Mouse (Mus musculus): ENCODE measurements around the gene Macf1. TPM values are rescaled to one million over a fixed set of nuclear protein-coding genes. Genes with fewer than 3 reads are reported as not detected.

Macf1 gene
- total RNA-seq, 2 experiments from 2014 or later, result 209 TPM

DNA sequence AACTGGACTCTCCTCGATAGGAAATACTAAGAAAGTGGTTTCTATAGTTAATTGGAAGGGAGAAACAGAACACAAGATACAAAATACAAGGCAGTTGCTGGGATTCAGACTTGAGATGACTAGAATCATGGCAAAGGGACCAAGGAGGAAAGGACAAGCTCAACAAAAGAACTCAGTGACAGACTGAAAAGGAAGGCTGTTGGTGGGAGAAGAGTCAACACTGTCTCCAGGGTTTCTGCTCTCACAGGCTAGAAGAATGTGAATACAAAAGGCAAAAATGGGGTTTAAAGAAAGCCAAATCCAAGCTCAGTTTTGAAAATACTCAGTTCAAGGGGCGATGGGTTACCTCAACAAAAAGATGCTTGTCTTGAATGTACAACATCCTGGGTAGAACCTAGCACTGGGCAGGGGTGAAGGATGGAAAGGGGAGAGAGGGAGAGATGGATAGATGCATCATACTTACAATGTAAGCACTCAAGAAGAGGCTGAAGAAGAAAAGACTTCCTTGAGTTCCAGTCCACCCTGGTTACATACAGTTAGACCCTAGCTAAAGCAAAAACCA lies 81.4 kb downstream of the Macf1 start:
- DNase-seq (ENCODE audit: low spot score in 2 of 2), result no peak

DNA sequence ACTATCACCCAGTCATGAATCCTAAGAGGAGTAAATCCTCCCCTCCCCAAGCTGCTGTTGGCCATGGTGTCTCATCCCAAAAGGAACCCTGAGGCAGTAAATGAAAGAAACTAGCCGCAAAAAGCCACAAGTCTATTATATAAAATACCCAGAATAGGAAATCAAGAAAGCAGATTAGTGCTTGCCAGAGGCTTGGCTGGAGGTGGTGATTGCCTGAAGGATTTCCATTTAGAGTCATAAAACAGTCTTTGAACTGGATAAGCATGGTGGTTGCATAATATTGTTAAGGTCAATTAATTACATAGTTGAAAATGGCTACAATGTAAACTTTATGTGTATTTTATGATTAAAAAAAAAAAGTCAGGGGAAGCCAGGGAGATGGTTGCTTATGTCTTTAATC lies 83.1 kb downstream of the Macf1 start:
- no peak for DNase-seq (ENCODE audit: low spot score in 2 of 2)

- DNase-seq (ENCODE audit: low spot score in 2 of 2), result no peak
Measured at GRCm38 (mm10) chr4:123598519-123599228, 85.5 kb downstream of the Macf1 start.

DNA sequence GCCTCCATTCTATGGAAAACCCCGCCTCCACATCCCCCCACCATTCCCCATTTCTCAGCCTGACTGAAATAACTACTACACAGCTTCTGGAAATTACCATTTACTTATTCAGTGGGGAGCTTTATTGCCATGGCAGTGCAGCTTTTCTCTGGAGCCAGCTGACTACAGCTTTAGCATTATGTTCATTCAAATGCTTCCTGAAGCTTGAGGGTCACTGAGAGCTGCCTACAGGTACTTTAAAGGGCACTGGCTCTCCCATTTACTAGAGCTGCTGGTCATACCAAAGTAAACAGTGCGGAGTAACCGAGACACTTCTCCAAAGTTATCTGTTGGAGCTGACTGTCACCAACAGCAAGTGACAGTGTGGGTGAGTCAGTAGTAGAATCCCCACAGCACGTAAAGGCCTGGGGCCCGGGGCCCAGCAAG lies 89.8 kb downstream of the Macf1 start:
- no peak for DNase-seq (ENCODE audit: low spot score in 2 of 2)

DNA sequence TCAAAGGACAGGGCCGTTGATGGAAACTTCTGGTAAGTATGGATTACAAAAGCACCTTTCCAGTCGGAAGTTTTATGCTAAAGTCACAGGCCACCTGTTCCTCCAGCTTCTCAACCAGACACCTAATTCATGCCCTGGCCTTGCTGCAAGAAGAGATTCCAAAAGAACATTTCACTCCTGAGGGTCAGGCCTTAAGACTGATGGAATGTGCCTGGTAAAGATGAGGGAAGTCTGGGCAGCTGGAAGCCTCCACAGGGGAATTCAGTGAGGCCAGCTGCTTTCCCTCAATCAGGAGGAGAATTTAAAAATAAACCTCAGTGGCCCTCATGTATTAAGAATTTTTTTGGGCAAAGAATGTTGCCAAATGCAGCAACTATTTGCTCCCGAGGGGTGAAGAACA lies 90.5 kb downstream of the Macf1 start:
- DNase-seq (ENCODE audit: low spot score in 2 of 2), result peak in 1 of 2 experiments; percentile 32

GRCm38 (mm10) chr4:123592046-123592445 lies 92.1 kb downstream of the Macf1 start:
- no peak for DNase-seq (ENCODE audit: low spot score in 2 of 2)

GRCm38 (mm10) chr4:123591026-123591635 lies 93.0 kb downstream of the Macf1 start:
- DNase-seq (ENCODE audit: low spot score in 2 of 2), result no peak

DNA sequence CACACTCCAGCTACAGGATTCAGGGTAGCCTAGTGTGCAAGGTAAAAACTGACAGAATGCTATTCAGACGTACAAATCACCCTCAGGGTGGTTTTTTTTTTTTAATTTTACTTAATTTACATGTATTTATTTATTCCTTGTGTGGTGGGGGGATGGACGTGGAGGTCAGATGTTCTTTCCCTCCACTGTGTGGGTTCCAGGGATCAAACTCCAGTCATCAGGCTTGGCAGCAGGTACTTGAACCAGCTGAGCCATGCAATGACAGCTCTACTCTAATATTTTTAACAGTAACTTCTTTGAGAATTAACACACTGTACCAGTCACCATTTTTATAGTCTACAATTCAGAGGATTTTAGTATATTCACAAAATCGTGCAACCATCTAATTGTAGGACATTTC lies 94.7 kb downstream of the Macf1 start:
- DNase-seq (ENCODE audit: low spot score in 2 of 2), result no peak

DNA sequence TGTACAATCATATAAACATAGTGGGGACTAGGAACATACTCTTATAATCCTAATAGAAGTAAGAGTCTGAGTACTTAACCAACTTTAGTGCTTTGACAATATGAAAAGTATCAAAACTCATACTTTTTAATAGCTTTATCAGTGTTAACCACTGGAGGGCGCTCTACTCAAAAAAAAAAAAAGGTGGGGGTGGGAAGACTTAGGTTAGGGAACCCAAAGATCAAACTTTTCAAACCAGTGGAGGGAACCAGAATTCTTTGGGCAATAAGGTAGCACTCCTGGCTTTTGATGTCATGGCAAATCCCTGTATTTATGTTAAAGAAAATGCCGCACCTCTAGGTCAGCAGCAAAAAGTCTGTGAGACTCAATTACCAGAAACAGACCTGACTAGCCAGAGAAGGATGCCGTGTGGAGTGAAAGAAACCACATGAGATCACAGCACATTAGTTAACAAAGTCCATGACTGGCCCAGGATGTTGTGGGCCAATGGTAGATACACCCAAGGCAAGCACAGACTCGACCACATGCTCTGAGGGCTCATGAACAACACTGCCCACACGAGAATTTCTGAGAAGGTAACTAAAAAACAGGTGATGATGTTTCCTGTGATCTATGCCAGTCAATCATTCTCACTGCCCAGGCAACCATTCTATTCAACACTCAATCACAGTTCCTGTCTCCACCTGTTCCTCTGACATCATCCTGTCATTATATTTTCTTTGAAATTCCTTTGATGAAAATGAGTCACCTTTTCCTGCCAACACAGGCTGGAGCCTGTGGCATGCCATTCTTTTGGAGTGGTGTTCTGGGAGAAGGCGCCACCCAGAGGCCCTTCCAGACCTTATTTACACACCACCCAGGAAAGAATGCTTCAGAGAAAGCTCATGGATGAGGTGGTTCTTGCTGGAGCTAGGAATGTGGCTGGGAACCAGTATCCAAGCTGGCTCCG lies 95.5 kb downstream of the Macf1 start:
- DNase-seq (ENCODE audit: low spot score in 2 of 2), result no peak

DNA sequence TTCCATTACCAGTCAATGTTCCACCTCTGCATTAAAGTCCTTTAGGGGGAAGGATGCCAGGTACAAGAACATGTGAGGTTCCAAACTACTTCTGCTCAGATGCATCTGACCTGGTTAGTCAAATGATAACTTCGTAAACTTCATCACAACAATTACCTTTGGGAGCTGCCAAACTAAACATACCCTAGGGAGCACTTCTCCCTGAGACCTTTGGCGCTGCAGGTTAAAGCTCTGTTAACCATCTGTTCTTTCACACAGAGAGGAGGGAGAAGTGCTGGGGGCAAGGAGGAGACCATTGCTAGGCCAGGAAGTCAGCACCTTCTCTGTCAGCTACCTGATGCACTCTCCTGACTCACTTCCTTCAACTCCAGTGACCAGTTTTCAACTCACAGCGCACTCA lies 96.5 kb downstream of the Macf1 start:
- DNase-seq (ENCODE audit: low spot score in 2 of 2), result no peak

DNA sequence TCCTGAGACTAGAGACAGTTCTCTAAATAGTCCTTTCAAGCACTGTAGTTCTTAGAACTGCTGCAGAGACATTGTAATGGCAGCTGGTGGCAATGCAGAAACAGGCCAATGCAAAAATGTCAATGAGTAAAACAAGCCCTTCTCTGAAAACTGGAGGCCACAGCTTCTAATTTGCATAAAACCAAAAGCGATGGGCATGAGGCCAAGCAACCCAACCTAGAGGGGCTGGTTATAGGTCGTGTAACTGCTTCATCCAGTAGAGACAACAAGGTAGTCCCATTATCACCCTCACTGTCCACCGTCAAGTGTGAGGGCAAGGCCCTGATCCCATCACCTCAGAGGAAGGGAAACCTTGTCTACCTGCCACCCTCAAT lies 99.5 kb downstream of the Macf1 start:
- DNase-seq (ENCODE audit: low spot score in 2 of 2), result no peak

DNA sequence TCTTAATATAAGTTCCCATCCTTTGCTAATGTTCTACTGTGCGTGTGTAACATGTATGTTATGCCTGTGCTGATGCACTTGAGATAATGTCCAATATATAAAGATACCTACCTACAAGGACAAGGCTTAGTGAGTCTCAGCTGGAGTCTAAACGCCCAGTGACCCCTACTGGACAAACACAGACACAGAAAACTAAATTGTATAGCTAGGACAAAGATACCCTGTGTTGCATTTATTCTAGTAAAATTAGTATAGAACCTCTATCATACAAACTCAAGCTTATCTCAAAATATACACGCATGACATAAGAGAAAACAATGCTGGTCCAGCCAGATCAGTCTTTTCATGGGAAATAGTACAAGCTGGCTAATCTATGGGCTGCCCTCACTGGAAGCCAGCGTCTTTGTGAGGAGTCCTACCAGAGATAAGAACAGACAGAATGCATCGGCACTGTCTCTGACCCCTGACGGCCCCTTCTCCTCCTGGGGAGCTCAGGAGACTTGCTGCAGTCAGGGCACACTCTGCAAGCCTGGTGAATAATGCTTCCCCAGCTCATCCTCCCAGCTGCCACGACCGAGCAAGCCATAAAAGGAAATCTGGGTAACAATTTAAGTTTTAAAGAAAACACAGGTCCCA lies 100.0 kb downstream of the Macf1 start:
- DNase-seq (ENCODE audit: low spot score in 2 of 2), result no peak

- no peak for DNase-seq (ENCODE audit: low spot score in 2 of 2)
Measured at GRCm38 (mm10) chr4:123577469-123578088, 106.6 kb downstream of the Macf1 start.

DNA sequence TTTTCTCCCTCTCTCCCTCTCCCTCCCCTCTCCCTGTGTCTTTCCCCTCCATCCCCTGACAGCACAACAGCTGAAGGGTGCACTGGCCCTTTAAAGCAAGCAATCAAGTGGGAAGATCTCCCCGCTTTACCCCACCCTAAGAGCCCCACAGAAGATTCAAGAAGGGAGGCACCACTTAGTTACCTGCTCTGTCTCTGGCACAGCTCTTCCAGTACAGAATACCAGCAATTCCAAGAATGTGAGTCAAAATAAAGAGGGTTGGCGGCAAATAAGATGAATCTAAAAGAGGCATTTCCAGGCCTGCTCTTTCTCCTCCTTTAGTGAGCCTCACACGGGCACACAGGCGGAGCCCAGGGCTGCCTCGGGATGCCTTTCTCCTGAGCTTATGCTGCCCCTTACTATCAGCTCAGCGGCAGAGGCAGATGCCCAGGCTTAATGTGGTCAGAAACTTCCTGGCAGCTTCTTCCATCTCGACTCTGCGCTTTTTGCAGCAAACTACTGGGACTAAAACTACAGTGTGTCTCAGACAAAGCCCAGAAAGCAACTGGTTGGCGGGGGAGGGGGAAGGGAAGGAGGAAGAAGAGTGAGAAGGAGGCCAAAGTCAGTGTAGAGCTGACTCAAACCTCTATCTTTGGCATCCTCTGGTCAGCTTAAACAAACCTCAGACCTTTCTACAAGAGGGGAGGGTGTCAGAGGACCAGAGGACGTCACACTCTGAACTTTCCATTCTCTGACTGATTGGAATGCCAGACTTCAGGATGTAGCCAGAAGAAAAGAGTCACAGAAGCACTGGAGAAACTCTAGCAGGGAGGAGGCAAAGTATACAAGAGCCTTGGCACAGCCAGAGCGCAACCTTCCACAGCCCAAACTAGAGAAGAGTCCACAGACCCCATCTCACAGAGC lies 111.5 kb downstream of the Macf1 start:
- DNase-seq (ENCODE audit: low spot score in 2 of 2), result peak in 1 of 2 experiments; percentile 53

DNA sequence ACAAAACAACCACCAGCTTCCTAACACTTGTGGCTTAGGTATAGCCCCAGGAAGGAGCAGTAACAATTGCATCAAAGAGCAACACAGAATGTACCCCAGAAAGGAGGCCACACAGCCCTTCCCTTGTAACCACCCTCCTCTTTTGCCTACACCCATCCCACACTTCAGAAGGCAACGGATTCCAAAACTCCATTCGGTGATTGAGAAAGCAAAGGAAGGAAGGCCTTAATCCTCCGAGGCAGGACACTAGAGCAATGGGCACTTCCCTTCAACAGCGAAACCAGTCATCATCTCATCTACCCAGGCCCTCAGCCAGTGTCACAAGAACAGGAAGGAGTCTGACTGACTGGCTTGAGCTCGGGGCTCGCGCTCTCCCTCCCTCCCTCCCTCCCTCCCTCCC lies 112.3 kb downstream of the Macf1 start:
- no peak for DNase-seq (ENCODE audit: low spot score in 2 of 2)

- no peak for DNase-seq (ENCODE audit: low spot score in 2 of 2)
Measured at GRCm38 (mm10) chr4:123565291-123565861, 118.8 kb downstream of the Macf1 start.

- no peak for DNase-seq (ENCODE audit: low spot score in 2 of 2)
Measured at GRCm38 (mm10) chr4:123564051-123564791, 119.9 kb downstream of the Macf1 start.

DNA sequence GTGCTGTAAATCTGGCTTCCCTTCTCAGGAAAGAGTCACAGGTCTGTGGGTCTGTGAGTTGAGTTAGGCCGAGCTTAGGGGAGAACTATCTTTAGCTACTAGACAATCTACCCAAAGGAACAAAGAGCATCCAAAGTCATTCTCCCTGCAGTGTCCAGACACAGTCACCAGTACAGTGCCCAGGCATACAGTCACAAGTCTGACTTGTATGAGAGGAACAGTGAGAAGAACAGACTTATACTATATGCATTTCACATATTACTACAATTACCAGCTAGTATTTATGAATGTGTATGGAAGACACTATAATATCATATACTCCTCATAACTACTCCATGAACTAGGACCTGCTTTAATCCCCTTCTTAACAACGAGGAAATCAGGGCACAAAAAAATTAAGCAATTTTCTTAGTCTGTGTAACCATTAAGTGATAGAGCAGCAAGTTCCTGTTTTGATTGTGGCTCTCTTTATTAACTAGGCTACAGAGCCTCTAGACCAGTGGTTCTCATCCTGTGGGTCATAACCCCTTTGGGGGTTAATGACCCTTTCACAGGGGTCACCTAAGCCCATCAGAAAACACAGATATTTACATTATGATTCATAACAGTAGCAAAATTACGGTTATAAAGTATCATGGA lies 121.9 kb downstream of the Macf1 start:
- no peak for DNase-seq (ENCODE audit: low spot score in 2 of 2)
